Mouse (Mus musculus) megakaryocyte, embryonic 14.5 days (primary cell): ENCODE measurements at regions not wholly inside any gene's neighbourhood (a gene's known extent, or its start where the extent isn't known, plus 50 kb on each side); places are given as distances from the start of the nearest gene placed in this dataset.

ENCODE experiments used
- FLI1 ChIP-seq: IDR thresholded peaks from 2 replicates; pipeline ENCODE4 v1.6.1; 2012; ENCODE audit warnings: low read length, inconsistent platforms, mixed read lengths
- GATA1 ChIP-seq: IDR thresholded peaks from 3 replicates; pipeline ENCODE4 v1.6.1; 2012; ENCODE audit warnings: mixed read lengths, low read length, inconsistent platforms, borderline replicate concordance

DNA sequence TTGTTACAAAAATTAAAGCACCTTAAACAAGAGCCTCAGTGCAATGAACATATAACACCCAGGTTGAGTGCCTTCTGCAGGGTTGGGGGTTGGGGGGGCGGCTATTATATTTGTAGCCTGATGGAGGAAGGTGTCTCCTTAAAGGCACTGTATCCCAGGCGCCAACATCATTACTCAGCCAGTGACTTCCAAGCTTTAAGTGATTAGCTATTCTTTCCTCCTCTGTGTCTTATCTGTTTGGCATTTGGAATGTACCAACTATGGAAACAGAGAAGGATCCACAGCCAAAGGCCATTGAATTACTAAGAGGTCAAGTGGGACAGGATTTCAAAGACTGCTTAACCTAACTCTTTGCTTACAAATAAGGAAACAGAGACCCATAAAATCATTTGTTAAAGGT, 373.9 kb upstream of the Cd180 start:
- TF ChIP-seq GATA1 = no peak
- TF ChIP-seq FLI1 = no peak
